Mouse (Mus musculus): ENCODE data around the gene Vmn2r96.
"Not testable (repeated sequence)": the region's sequence is repeated elsewhere in the genome, so short reads cannot be mapped to it uniquely, and the experiment has no call there.

DNA sequence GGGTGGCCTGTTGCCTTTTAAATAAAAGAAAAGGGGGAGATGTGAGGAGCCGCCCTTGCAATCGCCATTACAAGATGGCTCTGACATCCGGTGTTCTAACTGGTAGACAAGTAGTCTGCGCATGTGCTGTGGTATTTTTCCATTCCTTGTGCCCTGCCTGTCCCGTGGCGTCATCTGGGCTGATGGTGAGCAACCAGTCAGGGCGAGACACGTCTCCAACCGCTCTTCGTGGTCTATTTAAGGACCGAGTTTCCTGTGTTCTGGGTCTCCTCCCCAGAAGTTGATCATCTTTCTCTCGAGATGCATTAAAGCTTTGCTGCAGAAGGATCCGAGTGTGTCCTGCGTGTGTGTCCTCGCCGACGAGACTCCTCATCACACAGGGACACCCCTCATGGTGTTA lies 6.8 kb upstream of the Vmn2r96 start:
- not testable (repeated sequence) for TF ChIP-seq POLR2A (IDR thresholded peaks at IDR 0.05; ENCODE audit: low read depth, low read length); CTCF (conservative IDR thresholded peaks at IDR 0.05; ENCODE audit: insufficient read depth, insufficient read length, low read depth, low read length)

All from kidney, adult 2 months (tissue).